Mouse (Mus musculus): Measurements from ENCODE around the gene Ttc27.

- no peak for TF ChIP-seq POLR2A (IDR thresholded peaks at IDR 0.05; ENCODE audit: insufficient read length, low read depth)
- TF ChIP-seq POLR2AphosphoS2 (IDR thresholded peaks at IDR 0.05; ENCODE audit: insufficient read length, low read depth), result no peak
- TF ChIP-seq MAX (IDR thresholded peaks at IDR 0.05; ENCODE audit: low read depth), result no peak
- no peak for TF ChIP-seq TCF12 (IDR thresholded peaks at IDR 0.05; ENCODE audit: insufficient read depth, poor library complexity, severe bottlenecking)
- TF ChIP-seq USF1 (IDR thresholded peaks at IDR 0.05; ENCODE audit: low read depth), result no peak
- no peak for TF ChIP-seq TCF3 (IDR thresholded peaks at IDR 0.05; ENCODE audit: insufficient read length, low read depth)
- no peak for TF ChIP-seq MYOG (IDR thresholded peaks at IDR 0.05; ENCODE audit: control insufficient read depth in 1 of 3, insufficient read depth in 1 of 3, insufficient read length in 2 of 3, low read depth in 2 of 3)
- TF ChIP-seq CEBPB (IDR thresholded peaks at IDR 0.05; ENCODE audit: insufficient read depth, poor library complexity, severe bottlenecking), result no peak
- TF ChIP-seq REST (IDR thresholded peaks at IDR 0.05; ENCODE audit: insufficient read depth, insufficient read length), result no peak
- no peak for TF ChIP-seq MYOD1 (IDR thresholded peaks at IDR 0.05; ENCODE audit: control insufficient read depth in 1 of 3, insufficient read length in 2 of 3, low read depth in 2 of 3)
Observed at GRCm38 (mm10) chr17:74868185-74868907, 150.8 kb downstream of the Ttc27 start.
